Comparison of ENCODE assay signal across 8 mouse cellular contexts in the genomic region with DNA sequence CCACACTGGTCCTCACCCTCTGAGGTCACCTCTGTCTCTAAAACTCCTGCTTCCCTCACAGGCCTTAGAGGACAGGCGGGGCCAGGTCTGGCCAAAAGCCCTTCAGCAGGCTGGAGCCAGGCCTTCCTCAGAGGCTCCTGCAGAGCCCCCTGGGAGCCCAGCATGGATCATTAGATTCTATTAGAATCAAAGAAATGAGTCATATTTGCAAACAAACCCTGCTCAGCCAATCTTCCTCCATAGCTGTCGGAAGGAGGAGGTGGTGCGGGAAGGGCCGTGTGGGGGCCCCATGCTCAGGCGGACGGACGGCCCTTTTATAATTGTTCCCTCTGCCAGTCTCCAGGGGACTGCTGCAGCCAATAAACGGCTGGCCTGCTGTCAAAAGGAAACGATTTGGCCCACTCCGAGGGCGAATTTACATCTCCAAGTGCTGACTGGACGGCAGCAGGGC. TPM values are rescaled to one million over a fixed set of nuclear protein-coding genes. Genes with fewer than 3 reads are reported as not detected.
DNase-seq lines count a peak whose midpoint lies in the region; ATAC-seq and TF ChIP-seq lines count a peak whose summit lies in the region.

No protein-coding gene starts in this region.

- H3K36me3 ChIP-seq in E14TG2a.4 (ENCODE audit: insufficient read depth, low read length) = peaks cover 100% of the 10 kb centered on the region
- peaks cover 44% of the 10 kb centered on the region for H3K36me3 ChIP-seq in hindbrain, embryonic 15.5 days

- no peak overlapping the region for H3K9ac ChIP-seq in hindbrain, embryonic 15.5 days

- no peak for TF ChIP-seq CTCF in E14TG2a.4 (conservative IDR thresholded peaks at IDR 0.05; ENCODE audit: low read length)

- no peak overlapping the region for H3K4me2 ChIP-seq in hindbrain, embryonic 15.5 days

- H3K9me3 ChIP-seq in E14TG2a.4 (ENCODE audit: low read length) = no peaks in the 10 kb centered on the region
- no peaks in the 10 kb centered on the region for H3K9me3 ChIP-seq in hindbrain, embryonic 15.5 days

- WGBS in hindbrain, embryonic 15.5 days = 6% methylated on average over 12 of the region's 12 CpGs

- H3K4me3 ChIP-seq in E14TG2a.4 (replicated peaks; ENCODE audit: low read length) = 0 out of 2 replicates have a peak overlapping the region, but pooled peaks have one; percentile 5
- no peak overlapping the region for H3K4me3 ChIP-seq in hindbrain, embryonic 15.5 days

- no peaks in the 10 kb centered on the region for H3K27me3 ChIP-seq in E14TG2a.4 (ENCODE audit: insufficient read depth, low read length)
- no peaks in the 10 kb centered on the region for H3K27me3 ChIP-seq in hindbrain, embryonic 15.5 days

- ATAC-seq in hindbrain, embryonic 15.5 days (ENCODE audit: low FRiP score, low read depth) = peak; percentile 71

- H3K27ac ChIP-seq in hindbrain, embryonic 15.5 days (replicated peaks) = peak overlapping the region; percentile 56

- H3K4me1 ChIP-seq in E14TG2a.4 (replicated peaks; ENCODE audit: low read depth, low read length) = peaks cover 84% of the 10 kb centered on the region
- H3K4me1 ChIP-seq in hindbrain, embryonic 15.5 days (replicated peaks) = peaks cover 31% of the 10 kb centered on the region

- intact Hi-C loops in gastrocnemius, postnatal 14 days (cut with DNase I; ENCODE audit: low total_unique reads) = loop anchor here (5.0 kb wide), 1 partner anchor 42 kb away; no protein-coding TSS in a partner anchor
- intact Hi-C loops in left cerebral cortex, postnatal 4 days (cut with DNase I) = no loop called here

- DNase-seq in brain, embryonic 18.5 days (ENCODE audit: low read depth, low spot score) = peak; percentile 36
- DNase-seq in gastrocnemius, postnatal 14 days = peak; percentile 83
- DNase-seq in left cerebral cortex, postnatal 4 days = peak; percentile 88
- DNase-seq in neural tube, embryonic 10.5 days (ENCODE audit: extremely low spot score, low spot score) = peak; percentile 44
- DNase-seq in B cell, adult 2 months = no peak
- no peak for DNase-seq in spleen, postnatal 10 days (ENCODE audit: low spot score in 2 of 2)

RNA-seq across cellular contexts. Expression of a gene that starts 45.8 kb away (rescaled TPM):
- 10 to 100 TPM; 33.5 to 39.8 TPM for total RNA-seq in gastrocnemius, postnatal 14 days (2021)
- 99.4 and 102 TPM in 2 replicates for polyA plus RNA-seq in hindbrain, embryonic 15.5 days (2015; fragmentation: Nextera tagmentation; extraction: Ambion mirVana)
- 100 to 1,000 TPM; 214 to 227 TPM for total RNA-seq in left cerebral cortex, postnatal 4 days (2021)

Comparison
In these comparisons a context has a peak if more than half of its experiments do, and no peak if none do; other contexts are left out.
1. DNase-seq: peak in brain, embryonic 18.5 days (single experiment), gastrocnemius, postnatal 14 days (single experiment), left cerebral cortex, postnatal 4 days (single experiment) and neural tube, embryonic 10.5 days (single experiment); none in B cell, adult 2 months (0 of 2) and spleen, postnatal 10 days (0 of 2).
2. RNA of a gene that starts 45.8 kb away (total RNA-seq): 214 to 227 TPM in left cerebral cortex, postnatal 4 days; 33.5 to 39.8 TPM in gastrocnemius, postnatal 14 days; every median in the first group is over 4 times any median in the second.